Mouse (Mus musculus): ENCODE measurements around the gene Igbp1.

The Igbp1 gene

DNA sequence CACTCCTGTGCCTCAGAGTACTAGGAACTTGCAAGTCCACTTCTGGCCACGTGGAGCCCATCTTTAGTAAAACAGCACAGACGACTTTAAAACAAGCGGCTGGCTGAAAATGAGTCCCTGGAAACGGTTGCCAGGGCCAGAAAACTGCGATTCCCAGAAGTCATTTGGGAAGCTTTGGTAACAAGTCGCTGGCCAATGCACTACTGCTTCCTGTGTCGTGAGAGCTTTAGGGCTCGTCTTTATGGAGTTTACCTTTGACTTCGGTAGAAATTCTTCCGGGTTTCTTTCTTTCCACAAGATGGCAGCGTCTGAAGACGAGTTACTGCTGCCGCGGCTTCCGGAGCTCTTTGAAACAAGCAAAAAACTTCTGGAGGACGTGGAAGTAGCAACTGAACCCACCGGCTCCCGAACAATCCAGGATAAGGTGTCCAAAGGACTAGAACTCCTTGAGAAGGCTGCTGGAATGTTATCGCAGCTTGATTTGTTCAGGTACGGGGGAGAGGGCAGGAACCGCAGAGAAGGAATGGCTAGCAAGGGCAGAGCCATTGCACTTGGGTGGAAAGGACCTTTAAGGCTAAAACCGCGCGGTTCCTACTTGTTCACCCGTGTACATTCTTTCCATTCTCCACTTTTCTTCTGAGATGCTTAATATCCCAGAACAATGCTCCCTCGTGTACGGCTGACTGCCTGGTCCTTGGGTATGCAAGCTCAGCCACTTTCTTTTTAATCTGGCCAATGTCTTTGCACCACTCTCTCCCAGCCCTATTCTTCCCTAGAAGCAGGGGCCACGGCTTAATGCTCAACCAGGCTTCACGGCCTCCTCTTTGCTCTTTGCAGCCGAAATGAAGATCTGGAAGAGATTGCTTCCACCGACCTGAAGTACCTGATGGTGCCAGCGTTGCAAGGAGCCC lies at the start of gene Igbp1:
Igbp1 (plus strand) TSS at position 224 of the 911 bp plus-strand sequence.
- DNase-seq (ENCODE audit: low spot score in 2 of 2) = peak; percentile 84 to 86

DNA sequence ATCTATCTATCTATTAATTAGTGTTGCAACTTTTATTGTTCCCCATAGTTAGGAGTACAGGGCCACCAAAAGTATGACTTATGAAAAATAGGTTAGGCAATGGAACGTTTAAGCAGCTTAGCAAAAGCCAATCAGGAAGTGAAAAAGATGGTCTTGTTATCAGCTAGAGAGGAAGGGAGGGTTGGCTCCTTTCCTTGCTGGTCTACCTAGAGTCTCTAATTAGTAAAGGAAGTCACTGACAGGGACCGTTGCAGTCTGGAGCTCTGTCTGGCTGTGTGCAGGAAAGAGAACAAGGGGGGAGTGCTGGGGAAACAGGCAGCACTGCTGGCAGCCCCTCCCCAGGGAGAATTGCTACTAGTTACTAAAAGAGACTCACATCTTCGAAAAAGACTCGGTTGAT lies 26.0 kb upstream of the Igbp1 start:
- DNase-seq (ENCODE audit: low spot score in 2 of 2) = no peak

DNA sequence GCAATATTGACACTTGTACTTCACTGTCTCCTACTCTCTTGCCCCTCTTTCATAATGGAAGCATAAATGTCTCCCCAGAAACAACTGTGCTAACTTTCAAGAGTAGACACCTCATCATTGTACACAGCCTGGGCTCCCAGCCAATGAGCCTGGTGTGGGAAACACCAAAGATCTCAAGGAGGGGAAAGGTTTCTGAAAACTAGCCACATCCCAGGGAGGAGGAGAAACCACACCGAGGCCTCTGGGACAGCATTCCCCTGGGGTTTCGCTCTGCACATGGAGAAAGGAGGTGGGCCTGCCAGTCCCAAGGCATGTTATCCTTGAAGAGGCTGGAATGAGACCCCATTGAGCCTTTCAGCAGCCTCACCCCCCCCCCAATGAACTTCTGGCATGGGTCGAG lies 24.0 kb upstream of the Igbp1 start:
- DNase-seq (ENCODE audit: low spot score in 2 of 2) = no peak

DNA sequence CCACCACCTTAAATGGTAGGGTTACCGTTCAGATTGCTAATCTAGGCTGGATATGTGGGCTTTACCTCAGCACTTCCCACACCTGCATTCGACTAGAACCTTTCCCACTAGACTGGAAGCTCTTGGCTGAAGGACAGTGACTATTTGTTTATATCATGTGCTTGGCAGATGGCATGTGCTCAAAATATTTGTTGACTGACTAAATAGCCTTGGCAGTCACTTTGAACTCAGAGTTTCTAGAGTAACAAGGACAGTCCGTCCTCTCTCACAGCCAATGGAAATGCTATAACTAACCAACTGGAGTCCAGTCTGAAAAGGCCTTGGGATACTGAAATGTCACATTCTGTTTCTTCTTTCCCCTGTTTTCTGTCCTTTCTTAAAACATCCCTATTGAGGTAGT lies 22.6 kb upstream of the Igbp1 start:
- DNase-seq (ENCODE audit: low spot score in 2 of 2) = peak; percentile 4 to 13

DNA sequence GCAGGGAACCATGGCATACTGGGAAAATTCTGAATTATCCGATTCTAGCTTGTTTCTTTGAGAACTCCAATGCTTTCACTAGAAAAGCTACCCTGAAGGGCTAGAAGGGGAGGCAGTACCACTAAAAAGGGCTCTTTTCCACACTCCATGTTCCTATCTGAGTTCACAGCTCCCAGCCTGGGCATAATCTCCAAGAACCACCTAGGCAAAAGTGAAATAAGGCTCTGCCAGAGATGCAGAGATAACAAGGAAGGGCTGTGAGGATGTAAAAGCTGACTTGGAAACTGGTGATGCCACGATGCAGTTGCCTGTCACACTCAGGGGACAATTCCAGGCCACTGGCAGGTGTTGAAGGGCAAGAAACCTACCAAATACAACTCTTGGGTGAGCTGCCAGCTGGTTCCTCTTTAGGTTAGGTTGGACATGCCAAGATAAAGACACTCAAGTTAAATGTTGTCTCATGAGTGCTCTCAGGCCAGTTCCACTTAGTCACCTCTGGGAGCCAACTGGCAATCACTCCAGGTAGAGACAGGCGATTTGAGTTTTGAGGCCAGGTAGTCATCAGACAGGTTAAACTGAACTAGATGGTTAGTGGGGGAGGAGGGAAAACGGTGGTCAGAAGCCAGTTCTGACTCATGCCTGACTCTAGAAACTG lies 18.4 kb upstream of the Igbp1 start:
- DNase-seq (ENCODE audit: low spot score in 2 of 2) = peak in 1 of 2 experiments; percentile 1

DNA sequence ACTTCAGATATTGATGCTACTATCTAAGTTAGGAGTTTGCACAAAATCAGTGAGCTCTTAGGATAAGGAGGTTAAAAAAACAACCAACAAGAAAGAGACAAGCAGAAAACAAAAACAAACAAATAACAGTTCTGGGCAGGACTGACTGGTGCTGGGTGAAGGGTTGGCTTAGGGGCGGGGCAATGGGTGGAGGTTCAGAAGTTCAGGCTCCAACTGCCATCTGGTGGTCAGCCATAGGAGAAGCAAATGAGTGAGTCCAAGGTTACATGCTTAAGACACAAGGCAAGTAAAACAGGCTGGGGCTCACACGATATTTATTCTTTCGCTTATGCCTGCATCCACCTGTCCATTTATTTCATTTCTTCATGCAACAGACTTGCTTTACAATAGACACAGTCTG lies 13.8 kb upstream of the Igbp1 start:
- peak; percentile 33 to 47 for DNase-seq (ENCODE audit: low spot score in 2 of 2)

DNA sequence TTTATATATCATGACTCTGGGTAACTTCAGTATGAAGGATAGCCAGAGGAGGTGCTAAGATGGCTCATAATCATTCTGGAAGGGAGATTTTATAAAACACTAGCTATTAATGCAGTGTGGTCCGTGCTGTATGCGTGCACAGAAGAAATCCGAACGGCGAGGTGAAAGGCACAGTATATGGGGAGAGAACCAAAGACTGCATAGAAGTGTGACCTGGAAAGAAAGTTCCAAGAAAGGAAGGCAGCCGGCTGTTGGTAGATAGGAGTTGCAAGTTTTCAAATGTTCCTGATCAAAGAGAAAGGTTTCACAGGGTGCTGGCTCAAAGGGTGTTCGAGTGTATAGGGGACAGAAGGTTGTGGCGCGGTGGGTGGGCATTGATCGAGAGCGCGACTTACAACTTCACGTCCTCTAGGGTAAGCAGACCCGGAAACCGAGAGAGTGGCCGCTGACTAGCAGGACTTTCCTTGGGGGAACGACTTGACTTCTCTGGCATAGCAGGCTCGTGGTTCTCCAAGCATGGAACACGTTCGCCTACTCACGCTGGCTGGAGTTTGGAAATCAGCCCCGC lies 507 bp upstream of the Igbp1 start:
- DNase-seq (ENCODE audit: low spot score in 2 of 2) = peak in 1 of 2 experiments; percentile 0

DNA sequence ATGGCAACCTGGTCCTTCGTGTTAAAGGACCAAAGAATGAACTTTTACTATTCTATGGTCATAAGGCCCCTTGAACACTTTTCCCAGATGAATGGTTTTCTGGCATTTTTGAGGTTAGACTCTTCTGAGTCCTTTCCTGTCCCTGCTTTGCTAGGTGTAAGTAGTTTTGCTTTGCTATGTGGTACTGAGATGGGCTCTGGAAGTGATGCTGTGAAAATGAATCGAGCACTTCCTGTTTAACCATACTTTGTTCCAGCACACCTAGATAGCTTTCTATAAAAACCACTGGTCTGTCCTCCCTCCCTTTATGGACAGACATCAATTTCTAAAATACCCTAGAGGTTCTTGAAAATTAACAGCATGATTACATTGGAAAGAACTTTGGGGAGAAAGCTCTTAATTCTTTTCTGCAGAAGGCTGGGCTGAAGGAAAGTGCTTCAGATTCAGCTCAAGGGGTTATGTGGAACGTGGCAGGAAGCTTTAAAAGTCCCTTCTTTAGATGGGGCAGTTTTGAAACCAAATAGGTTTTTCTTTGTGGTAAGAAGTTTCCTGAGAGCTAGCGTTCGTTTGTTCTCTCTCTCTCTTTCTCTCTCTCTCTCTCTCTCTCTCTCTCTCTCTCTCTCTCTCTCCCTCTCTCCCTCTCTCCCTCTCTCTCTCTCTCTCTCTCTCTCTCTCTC lies 10.2 kb downstream of the Igbp1 start:
- DNase-seq (ENCODE audit: low spot score in 2 of 2) = no peak

DNA sequence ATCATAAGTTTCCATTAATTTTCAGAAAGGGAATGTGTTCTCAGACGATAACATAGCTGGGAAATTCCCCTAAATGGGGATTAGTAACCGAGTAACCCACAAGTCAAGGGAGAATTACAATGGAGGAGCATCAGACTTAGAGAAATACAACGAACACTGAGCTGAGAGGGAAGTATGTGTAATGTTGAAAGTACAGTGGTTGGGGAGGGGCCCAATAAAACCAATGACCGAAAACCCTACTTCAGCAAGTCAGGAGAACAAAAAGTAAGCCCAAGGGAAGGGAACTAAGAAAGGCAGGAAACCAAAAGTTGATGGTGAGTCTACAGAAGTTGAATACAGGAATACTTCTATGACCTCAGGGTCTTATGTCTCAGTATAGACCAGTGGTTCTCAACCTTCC lies 14.1 kb downstream of the Igbp1 start:
- DNase-seq (ENCODE audit: low spot score in 2 of 2) = peak in 1 of 2 experiments; percentile 0

DNA sequence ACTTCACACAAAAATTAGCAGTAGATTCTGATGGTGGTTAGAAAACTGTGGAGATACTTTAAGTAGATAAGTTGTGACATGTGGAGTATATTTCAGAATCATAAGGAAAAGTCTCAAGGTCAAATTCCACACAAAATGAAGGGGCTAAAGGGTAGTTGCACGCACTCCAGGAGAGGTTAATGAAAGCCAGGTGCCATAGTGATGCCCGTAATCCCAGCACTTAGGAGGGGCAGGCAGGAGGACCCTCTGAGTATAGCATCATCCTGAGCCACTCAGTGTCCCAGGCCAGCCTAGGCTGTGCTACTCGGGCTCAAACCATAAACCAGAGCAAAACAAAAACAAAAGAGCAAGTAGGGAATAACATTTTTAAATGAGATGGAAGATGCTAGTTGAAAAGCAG lies 15.8 kb downstream of the Igbp1 start:
- DNase-seq (ENCODE audit: low spot score in 2 of 2) = no peak

DNA sequence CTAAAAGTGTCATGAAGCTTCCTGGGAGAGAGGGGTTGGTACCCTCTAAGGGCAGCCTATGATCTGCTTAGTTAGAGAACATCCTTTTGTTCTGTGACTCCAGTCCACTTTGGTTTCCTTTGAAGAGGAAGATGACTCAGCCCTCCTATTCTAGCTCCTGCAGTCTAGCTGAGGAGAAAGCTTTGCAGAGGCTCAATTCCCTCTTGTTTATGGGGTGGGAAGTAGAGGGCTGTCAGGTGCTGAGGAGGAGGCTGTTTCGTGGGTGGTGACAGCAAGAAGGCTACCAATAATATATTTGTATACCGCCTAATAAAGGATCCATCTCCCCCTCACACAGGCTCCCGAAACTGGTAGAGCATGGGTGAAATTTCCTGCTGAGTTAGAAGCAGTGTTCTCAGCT lies 22.6 kb downstream of the Igbp1 start:
- DNase-seq (ENCODE audit: low spot score in 2 of 2) = no peak

DNA sequence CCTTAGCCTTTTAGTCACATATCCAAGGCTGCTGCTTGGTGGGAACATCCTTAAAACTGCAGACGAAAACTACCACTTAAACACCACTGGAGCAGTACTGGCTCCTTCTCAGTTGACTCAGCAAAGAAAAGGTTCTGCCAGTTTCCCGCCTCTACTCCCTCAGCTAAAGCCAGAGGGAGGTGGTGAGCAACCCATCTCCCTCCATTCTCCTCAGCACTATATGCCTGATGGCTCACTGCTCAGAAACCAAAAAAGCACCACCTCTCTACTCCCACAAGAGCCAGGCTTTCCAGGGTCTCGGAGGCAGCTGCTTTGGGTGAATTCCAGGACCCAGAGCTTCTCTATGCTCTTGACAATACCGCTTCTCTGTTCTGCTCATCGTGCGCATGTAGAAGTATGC lies 23.5 kb downstream of the Igbp1 start:
- no peak for DNase-seq (ENCODE audit: low spot score in 2 of 2)

DNA sequence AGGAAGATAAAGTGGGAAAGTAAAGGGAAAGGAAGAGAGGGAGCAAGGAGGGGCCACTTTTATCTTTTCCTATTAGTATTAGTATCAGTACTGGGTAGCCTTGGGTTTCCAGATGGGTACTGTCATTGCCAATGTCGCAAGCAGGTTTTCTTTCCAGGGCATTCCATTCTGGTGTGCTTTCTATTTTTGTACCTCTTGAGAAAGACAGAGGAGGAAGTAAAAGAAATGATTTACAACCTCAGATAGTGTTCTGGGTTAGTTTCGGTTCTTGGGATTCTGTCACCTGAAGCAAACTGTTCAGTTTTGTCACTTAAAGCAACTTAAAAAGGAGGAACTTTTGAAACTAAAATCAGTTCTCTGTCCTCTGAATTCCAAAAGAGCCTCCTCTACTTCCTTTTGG lies 24.4 kb downstream of the Igbp1 start:
- no peak for DNase-seq (ENCODE audit: low spot score in 2 of 2)

DNA sequence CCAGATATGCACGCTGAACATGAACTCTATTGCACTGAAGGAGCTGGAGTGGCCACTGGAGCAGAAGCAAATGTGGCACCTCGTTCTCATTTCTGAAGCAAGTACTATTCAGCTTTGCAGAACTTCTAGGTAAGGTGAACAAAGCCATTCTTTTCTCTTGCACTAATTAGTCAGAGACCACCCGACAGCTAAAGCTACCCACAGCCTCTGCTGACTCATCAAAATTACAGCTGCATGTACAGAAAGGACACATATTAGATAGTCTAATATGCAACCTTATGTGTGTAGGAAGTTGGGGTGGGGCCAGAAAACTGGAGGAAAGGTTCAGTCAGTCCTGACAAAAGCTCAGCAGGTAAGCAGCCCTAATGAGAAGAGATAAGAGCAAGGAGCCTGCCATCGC lies 30.4 kb downstream of the Igbp1 start, which contains the start of gene Dgat2l6:
Dgat2l6 (plus strand) TSS at position 368 of the 400 bp plus-strand sequence.
- DNase-seq (ENCODE audit: low spot score in 2 of 2) = no peak

DNA sequence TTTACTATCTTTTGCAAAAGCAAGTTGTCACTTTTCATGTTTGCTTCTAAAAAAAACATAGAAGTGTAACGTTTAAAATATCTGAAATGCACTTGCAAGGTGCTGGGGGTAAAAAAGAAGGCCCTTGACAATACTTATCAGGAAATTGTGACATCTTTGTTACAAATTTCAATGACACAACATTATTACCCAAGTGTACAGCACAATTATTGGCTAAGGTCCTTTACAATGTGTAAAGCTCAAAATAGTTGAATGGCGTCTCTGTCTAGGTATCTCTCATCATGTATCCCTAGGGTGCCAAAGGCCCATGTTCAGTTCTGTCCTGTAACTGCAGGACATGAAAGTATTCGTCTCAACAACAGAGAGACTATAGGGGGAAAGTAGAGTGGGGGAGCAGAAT lies 61.9 kb downstream of the Igbp1 start:
- no peak for DNase-seq (ENCODE audit: low spot score in 2 of 2)

DNA sequence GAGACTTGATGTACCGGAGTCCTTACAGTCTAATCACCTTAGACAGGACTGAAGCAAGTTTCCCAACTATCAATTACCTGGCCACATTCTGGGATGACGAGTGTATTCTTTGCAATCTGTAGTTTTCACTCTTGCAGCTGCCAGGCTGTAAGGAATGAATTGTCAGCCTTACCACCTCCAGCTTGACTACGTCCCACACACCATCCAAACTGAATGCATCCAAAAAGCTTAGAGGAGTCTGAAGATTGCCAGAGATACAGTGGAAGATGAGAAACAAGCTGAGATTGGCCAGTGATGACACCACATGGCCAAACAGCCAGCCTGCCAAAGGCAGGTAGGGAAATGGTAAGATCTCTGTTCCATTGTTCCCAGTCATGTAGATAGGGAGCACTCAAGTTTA lies 71.6 kb downstream of the Igbp1 start:
- no peak for DNase-seq (ENCODE audit: low spot score in 2 of 2)

Data from heart, adult 9 months (tissue).